Mouse (Mus musculus): ENCODE measurements at regions not wholly inside any gene's neighbourhood (a gene's known extent, or its start where the extent isn't known, plus 50 kb on each side); places are given as distances from the start of the nearest gene placed in this dataset.

- TF ChIP-seq POLR2A (IDR thresholded peaks at IDR 0.05; ENCODE audit: control insufficient read depth in 1 of 2, insufficient read depth in 1 of 2, low read depth in 1 of 2, low read length in 2 of 2, poor library complexity in 1 of 2) (no peak), JUND (IDR thresholded peaks at IDR 0.05; ENCODE audit: low read depth, low read length) (no peak), RCOR1 (IDR thresholded peaks at IDR 0.05; ENCODE audit: low read depth, low read length) (no peak), GATA1 (IDR thresholded peaks at IDR 0.05; ENCODE audit: low read depth, low read length) (no peak), NELFE (IDR thresholded peaks at IDR 0.05; ENCODE audit: low read depth, low read length) (no peak), MEF2A (IDR thresholded peaks at IDR 0.05; ENCODE audit: extremely low read depth, insufficient replicate concordance, low read depth, low read length, poor library complexity, severe bottlenecking) (no peak), MAX (IDR thresholded peaks at IDR 0.05; ENCODE audit: low read length) (no peak), MYC (IDR thresholded peaks at IDR 0.05; ENCODE audit: low read depth, low read length) (no peak), MAZ (IDR thresholded peaks at IDR 0.05; ENCODE audit: low read depth, low read length) (no peak), ELF1 (IDR thresholded peaks at IDR 0.05; ENCODE audit: low read depth, low read length) (no peak)
- Histone ChIP-seq H3K4me1 (ENCODE audit: control insufficient read depth in 1 of 2, insufficient read depth in 2 of 2, low read length in 2 of 2) (no peaks in the 10 kb centered on the region), H3K79me2 (ENCODE audit: control insufficient read depth, insufficient read depth, low read length, poor library complexity) (no peaks in the 10 kb centered on the region), H3K36me3 (ENCODE audit: control insufficient read depth in 1 of 2, insufficient read depth in 2 of 2, low read length in 2 of 2) (no peaks in the 10 kb centered on the region), H3K9ac (ENCODE audit: control insufficient read depth, low read depth, low read length, poor library complexity, severe bottlenecking) (no peak overlapping the region), H3K4me3 (ENCODE audit: control insufficient read depth in 1 of 2, insufficient read depth in 1 of 2, low read depth in 2 of 2, low read length in 2 of 2) (no peak overlapping the region), H3K9me3 (replicated peaks; ENCODE audit: insufficient read depth, low read length) (no peaks in the 10 kb centered on the region), H3K27me3 (ENCODE audit: control insufficient read depth in 1 of 2, insufficient read depth in 2 of 2, low read length in 2 of 2) (no peaks in the 10 kb centered on the region), H3K27ac (ENCODE audit: control insufficient read depth, low read depth, low read length) (no peak overlapping the region)
- DNase-seq (ENCODE audit: low read depth, low spot score) = no peak
These were observed 67.7 kb upstream of the Foxb1 start for GRCm38 (mm10) chr9:69828428-69828827.

GRCm38 (mm10) chr9:69835396-69835795, 74.7 kb upstream of the Foxb1 start:
- Histone ChIP-seq H3K9me3 (replicated peaks; ENCODE audit: insufficient read depth, low read length) (no peaks in the 10 kb centered on the region), H3K36me3 (ENCODE audit: control insufficient read depth in 1 of 2, insufficient read depth in 2 of 2, low read length in 2 of 2) (no peaks in the 10 kb centered on the region), H3K27ac (ENCODE audit: control insufficient read depth, low read depth, low read length) (no peak overlapping the region), H3K27me3 (ENCODE audit: control insufficient read depth in 1 of 2, insufficient read depth in 2 of 2, low read length in 2 of 2) (no peaks in the 10 kb centered on the region), H3K9ac (ENCODE audit: control insufficient read depth, low read depth, low read length, poor library complexity, severe bottlenecking) (no peak overlapping the region), H3K4me3 (ENCODE audit: control insufficient read depth in 1 of 2, insufficient read depth in 1 of 2, low read depth in 2 of 2, low read length in 2 of 2) (no peak overlapping the region), H3K79me2 (ENCODE audit: control insufficient read depth, insufficient read depth, low read length, poor library complexity) (no peaks in the 10 kb centered on the region), H3K4me1 (ENCODE audit: control insufficient read depth in 1 of 2, insufficient read depth in 2 of 2, low read length in 2 of 2) (no peaks in the 10 kb centered on the region)
- DNase-seq (ENCODE audit: low read depth, low spot score) = no peak
- TF ChIP-seq ZC3H11A (IDR thresholded peaks at IDR 0.05; ENCODE audit: low read depth, low read length) = no peak
- no peak for TF ChIP-seq POLR2AphosphoS5 (IDR thresholded peaks at IDR 0.05; ENCODE audit: borderline replicate concordance, low read depth, low read length)
- TF ChIP-seq RAD21 (IDR thresholded peaks at IDR 0.05; ENCODE audit: low read depth, low read length) = no peak
- TF ChIP-seq SIN3A (IDR thresholded peaks at IDR 0.05; ENCODE audit: low read length) = no peak
- no peak for TF ChIP-seq ZNF384 (IDR thresholded peaks at IDR 0.05; ENCODE audit: low read depth, low read length)
- TF ChIP-seq GABPA (IDR thresholded peaks at IDR 0.05; ENCODE audit: low read depth, low read length) = no peak
- TF ChIP-seq USF2 (IDR thresholded peaks at IDR 0.05; ENCODE audit: borderline replicate concordance in 1 of 2, insufficient read depth in 1 of 2, low read depth in 1 of 2, low read length in 2 of 2) = no peak

Measured in MEL (cell line).